Mouse (Mus musculus) mature B cell (primary cell): ENCODE data around the gene Ptpre.
"Not testable (repeated sequence)": the region's sequence is repeated elsewhere in the genome, so short reads cannot be mapped to it uniquely, and the experiment has no call there.

Experiments used
- in situ Hi-C: fragments of 300-500 bp; cut with MboI; formaldehyde crosslinking; loops from 2 replicates; pipeline ENCODE4 v1.14.3; 2019

The Ptpre gene

GRCm38 (mm10) chr7:135641698-135642507 is 104.6 kb downstream of the Ptpre start:
- in situ Hi-C loops: no loop called here

GRCm38 (mm10) chr7:135644452-135644851 is 107.2 kb downstream of the Ptpre start:
- in situ Hi-C loops: no loop called here

- in situ Hi-C loops: no loop called here
Measured at GRCm38 (mm10) chr7:135646976-135647375, 109.7 kb downstream of the Ptpre start.

- in situ Hi-C loops: no loop called here
Measured at GRCm38 (mm10) chr7:135648821-135649220, 111.5 kb downstream of the Ptpre start.

DNA sequence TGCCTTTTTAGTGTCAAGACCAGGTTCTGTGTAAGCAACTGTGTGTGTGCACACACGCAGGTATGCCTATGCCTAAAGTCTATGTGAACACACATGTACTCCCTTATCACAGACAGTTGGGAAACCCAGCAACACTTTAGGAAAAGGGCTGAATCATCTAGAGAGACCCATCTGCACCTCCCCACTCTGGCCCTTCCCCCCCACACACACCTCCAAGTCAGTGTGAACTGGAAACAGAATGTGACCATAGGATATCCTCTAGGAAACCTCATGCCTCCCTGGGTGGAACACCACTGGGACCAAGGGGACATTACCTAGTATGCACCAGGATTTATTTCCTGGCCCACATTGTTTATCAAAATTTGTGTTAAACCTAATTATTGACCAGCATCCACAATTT is 112.0 kb downstream of the Ptpre start:
- in situ Hi-C loops: no loop called here

DNA sequence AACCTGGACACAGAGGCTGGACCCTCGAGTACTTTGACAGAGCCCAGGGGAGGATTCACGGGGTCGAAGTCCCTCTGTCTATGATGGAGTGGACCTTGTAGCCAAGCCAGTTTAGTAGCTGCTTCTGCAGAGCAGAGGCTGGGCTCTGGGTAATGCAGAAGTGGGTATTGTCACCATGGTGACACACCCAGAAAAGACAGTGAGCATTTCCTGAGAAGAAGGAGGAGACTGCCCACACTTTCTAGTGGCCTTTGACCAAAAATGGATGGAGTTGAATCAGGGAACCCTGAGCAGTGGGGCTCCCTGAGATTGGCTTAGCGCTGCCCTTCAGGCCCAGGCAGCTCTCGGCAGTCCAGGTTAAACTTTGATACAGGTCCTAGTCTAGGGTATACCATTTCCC is 112.8 kb downstream of the Ptpre start:
- in situ Hi-C loops: no loop called here

GRCm38 (mm10) chr7:135651831-135652511 is 114.7 kb downstream of the Ptpre start:
- in situ Hi-C loops: no loop called here

DNA sequence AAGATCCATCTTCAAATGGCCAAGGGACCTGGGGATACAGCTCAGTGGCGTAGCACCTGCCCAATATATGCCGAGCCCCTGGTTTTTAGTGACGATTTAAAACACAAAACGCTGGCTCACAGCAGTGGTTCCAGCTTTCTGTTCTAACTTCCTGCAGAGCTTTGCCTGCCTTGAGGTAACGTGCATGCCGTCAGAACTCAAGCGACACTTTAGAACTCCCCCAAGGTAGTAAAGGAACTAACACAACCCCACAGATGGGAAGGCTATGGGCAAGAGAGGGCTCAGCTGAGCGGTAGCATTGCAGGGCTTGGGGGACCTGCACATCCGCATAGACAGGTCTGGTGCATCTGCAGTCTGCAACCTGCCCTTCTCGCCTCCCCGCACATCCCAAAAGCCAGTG is 115.5 kb downstream of the Ptpre start:
- in situ Hi-C loops: no loop called here

DNA sequence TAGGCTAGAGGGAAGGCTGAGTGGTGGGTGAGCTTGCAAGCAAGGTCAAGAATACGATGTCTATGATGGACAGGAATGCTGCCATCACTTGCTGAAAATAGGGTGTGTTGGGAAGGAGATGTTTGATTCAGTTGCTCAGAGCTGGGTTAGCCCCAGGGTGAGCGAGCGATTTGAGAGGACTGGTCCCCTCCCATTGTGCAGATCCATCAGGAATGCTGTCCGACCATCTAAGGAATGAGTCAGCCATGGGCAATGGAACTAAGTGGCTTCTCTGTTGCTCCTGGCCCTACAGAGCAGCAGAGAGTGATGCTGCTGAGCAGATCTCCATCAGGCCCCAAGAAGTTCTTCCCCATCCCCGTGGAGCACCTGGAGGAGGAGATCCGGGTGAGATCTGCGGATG is 116.3 kb downstream of the Ptpre start:
- in situ Hi-C loops: no loop called here

GRCm38 (mm10) chr7:135654288-135654687 is 117.0 kb downstream of the Ptpre start:
- in situ Hi-C loops: no loop called here

DNA sequence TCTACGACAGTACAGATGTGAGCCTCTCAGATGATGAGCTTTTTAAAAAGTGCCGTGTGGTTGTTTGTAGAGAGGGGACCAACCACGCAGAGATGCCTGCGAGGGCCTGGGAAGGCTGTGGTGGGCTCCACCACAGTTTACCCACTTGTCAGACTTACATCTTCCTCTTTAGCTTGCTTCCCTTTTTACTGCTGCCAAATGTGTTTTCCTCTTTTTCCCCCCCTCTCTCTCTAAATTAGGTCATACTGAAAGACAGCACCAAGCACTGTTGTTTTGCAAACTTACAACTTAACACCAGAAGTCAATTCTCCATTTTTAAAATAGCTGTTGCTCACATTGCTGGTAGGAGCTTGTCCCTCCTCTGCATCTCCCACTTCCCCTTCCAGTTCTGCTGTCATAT is 117.8 kb downstream of the Ptpre start:
- in situ Hi-C loops: no loop called here

GRCm38 (mm10) chr7:135658150-135658549 is 120.9 kb downstream of the Ptpre start:
- in situ Hi-C loops: no loop called here

- in situ Hi-C loops: no loop called here
Measured at GRCm38 (mm10) chr7:135659314-135659935, 122.1 kb downstream of the Ptpre start.

DNA sequence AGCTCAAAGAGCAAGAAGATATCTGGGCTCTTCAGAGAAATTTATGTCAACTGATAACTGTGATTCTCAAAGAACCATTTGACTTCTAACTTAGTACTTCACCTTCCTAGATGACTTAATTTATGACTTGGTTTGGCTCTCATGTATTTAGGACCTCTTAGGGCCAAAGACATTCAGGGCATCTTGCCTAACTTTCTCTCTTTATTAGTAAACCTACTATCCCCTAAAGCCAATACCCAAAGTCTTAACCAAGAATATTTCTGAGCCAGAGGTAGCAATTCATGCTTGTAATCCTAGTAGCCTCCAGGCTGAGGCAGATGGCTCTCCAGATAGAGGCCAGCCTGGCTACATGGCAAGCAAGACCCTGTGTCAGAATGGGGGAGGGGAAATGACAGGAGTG is 123.0 kb downstream of the Ptpre start:
- in situ Hi-C loops: no loop called here

DNA sequence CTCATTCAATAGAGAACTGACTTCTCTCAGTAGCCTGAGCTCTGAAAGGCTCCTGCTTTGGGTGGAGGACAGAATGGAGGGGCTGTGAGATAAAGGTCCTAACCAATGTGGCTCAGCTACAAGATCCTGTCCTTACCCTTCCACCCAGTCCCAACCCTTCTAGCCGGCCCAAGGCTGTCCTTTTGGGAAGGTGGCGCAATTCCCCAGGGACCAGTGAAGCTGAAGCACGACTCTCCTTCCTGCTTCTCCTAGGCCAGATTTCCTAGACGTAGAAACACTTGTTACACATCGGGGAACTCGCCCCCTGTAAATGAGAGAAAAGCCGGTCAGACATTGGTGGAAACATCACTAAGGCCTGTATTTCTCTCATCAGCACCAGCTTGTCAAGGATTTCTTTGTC is 126.9 kb downstream of the Ptpre start:
- in situ Hi-C loops: no loop called here

- in situ Hi-C loops: no loop called here
Measured at GRCm38 (mm10) chr7:135666314-135666713, 129.0 kb downstream of the Ptpre start.

DNA sequence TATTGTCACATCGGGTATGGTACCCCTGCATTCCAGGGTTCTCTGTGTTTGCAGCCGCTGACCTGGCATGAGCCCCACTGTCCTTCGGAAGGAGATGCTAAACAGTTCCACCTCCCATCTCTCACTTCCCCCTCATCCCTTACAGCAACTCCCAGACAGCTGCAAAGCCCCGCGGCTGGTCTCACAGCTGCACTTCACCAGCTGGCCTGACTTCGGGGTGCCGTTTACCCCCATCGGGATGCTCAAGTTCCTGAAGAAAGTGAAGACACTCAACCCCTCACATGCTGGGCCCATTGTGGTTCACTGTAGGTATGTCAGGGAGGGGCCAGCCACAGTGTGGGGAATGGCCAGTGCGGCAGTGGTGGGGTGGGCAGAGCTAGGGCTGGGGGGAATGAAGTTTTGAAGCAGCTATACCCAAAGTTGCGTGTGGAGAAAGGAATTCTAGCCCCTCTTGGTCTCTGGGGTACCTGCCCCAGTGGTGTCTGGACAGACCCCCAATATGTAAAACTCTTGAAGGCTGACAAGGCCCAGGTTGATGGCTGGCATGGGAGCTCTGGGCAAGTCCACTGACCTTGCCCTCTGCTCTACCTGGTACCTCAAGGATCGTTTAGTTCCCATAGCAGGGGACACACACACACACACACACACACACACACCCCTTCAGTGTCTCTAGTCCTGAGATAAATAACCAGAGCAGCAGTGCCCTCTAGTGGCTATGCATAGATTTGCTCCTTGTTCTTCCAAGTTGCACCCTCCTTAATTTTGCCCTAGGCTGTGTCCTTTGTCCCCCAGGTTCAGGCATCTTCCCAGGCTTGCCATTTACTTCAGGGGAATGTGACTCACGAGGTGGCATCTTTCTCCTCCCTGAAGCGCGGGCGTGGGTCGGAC is 131.8 kb downstream of the Ptpre start:
- in situ Hi-C loops: no loop called here

GRCm38 (mm10) chr7:135673576-135673975 is 136.3 kb downstream of the Ptpre start:
- in situ Hi-C loops: no loop called here

DNA sequence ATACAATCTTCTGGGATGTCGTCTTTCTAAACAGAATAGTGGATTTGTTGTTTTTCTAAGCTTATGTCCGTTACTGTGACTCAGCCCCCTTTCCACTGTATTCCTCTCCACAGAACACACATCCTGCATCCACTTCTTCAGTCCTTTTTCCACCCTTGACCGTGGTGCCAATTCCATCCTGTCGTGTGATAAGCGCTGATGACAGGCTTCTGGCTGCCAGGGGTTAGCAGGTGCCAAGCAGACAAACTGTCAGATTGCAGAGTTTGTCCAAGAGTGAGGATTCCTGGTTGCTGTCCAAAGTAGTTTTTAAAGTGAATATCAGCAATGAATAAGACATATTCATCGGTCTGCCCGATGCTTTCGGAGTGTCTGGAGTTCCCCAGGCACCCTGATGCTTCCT is 139.4 kb downstream of the Ptpre start:
- in situ Hi-C loops: no loop called here

GRCm38 (mm10) chr7:135680334-135680733 is 143.1 kb downstream of the Ptpre start:
- in situ Hi-C loops: no loop called here

DNA sequence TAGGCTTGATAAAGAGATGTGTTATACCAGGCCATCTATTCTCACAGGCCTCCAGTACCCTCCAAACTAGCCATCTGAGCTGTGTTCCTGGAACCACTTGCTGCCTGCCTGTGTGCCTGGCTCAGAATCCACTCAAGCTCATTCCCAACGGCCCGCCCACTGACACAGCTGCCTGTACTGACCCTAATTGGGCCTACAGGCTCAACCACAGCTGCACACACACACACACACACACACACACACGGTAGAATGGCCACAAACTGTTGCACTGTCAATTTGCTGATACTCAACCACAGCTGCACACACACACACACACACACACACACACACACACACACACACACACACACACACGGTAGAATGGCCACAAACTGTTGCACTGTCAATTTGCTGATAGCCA is 146.8 kb downstream of the Ptpre start:
- in situ Hi-C loops: not testable (repeated sequence)

- in situ Hi-C loops: no loop called here
Measured at GRCm38 (mm10) chr7:135684938-135685337, 147.7 kb downstream of the Ptpre start.
